Mouse (Mus musculus): ENCODE data around the gene Apon. TPM values are rescaled to one million over a fixed set of nuclear protein-coding genes. Genes with fewer than 3 reads are reported as not detected.
A peak's percentile ranks its signal among the peaks of the same experiment; 100 is the strongest.

The Apon gene
- polyA plus RNA-seq, 1 experiment from 2014 or later, result 0.67 TPM

DNA sequence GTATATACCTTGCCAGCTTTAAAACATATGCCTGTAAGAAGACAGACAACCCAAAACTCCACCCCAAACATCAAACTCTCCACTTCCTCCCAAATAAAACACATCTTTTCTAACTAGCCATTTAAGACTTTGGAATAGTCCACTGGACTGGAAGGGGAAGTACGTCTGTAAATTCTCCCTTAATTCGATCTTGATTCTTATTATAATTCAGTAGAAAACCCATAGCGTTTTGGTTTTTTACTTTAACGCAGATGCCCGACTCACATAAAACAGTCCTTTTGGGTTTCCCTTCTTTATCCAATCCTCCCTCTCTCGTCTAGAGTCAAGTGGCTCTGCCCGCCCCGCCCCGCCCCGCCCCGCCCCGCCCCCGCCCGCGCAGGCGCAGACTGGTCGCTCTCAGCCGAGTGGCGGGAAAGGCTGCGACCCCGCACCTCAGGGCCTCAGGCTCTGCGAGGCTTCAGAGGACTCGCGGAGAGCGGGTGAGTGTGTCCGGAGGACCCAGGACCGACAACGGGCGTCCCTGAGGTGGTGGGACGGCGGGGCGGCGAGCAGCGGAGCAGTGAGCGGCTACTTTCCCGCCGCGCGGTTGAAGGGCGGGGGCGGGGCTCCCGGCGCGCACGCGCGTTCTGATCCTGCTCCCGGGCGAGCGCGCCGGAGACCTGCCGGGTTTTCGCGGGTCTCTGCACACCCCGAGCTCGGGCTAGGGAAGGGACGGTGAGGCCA lies 22.0 kb upstream of the Apon start, which contains the start of gene Timeless:
TSS of gene Timeless (plus strand) at position 369 of the 723 bp plus-strand sequence.
- ATAC-seq (ENCODE audit: insufficient read depth) (peak; percentile 90), DNase-seq (peak; percentile 89)
- H3K9ac ChIP-seq, result peak within 1 kb of the TSS; percentile 87
- peaks cover 5% of the 10 kb centered on the region for H3K36me3 ChIP-seq (ENCODE audit: insufficient read depth)
- no peaks in the 10 kb centered on the region for H3K9me3 ChIP-seq (ENCODE audit: low read depth, low read length)
- under 1% methylated on average over 57 of the region's 58 CpGs for WGBS
- TF ChIP-seq CTCF (IDR thresholded peaks at IDR 0.05; ENCODE audit: low read depth), result no peak
- H3K27ac ChIP-seq (ENCODE audit: low read depth), result peak within 1 kb of the TSS; percentile 94
- H3K4me1 ChIP-seq (ENCODE audit: insufficient read depth), result peaks cover 4% of the 10 kb centered on the region; the same call in 1 of the 2 replicates
- peak within 1 kb of the TSS; percentile 84 for H3K4me2 ChIP-seq
- peak within 1 kb of the TSS; percentile 74 for H3K4me3 ChIP-seq (ENCODE audit: low read depth, low read length)
- no peaks in the 10 kb centered on the region for H3K27me3 ChIP-seq (ENCODE audit: insufficient read depth, low read length)

DNA sequence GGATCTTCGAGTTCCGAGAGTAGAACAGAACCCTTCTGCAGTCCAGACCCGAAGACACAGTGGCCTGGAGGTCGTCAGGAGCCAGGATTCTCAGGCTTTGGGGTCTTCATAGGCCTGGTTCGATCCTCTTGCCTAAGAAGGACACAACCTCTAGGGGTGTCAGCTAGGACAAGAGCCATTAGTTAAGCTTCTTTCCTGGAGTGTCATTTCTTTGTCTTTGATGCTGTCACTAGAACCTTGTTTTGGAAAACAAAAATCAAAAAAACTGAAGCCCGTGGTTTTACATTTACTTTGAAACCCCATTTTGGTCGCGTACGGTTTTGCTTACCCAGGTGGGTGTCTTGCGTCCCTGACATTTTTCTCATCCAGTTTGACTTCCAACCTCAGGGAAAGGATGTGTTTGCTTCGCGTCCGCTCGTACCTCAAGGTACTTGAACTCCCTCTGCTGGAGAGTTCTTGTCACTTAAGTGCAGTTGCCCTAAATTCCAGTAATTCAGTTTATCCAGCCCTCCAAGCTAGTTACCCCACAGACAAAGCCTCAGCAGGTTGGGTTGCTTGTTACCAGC lies 21.4 kb upstream of the Apon start:
- Histone ChIP-seq H3K27ac (ENCODE audit: low read depth) (peak overlapping the region; percentile 94), H3K36me3 (ENCODE audit: insufficient read depth) (peaks cover 5% of the 10 kb centered on the region), H3K9ac (peak overlapping the region; percentile 87), H3K4me2 (peak overlapping the region; percentile 84), H3K4me3 (ENCODE audit: low read depth, low read length) (peak overlapping the region; percentile 74), H3K4me1 (ENCODE audit: insufficient read depth) (peaks cover 4% of the 10 kb centered on the region; the same call in 1 of the 2 replicates), H3K9me3 (ENCODE audit: low read depth, low read length) (no peaks in the 10 kb centered on the region), H3K27me3 (ENCODE audit: insufficient read depth, low read length) (no peaks in the 10 kb centered on the region)
- ATAC-seq (ENCODE audit: insufficient read depth) (peak; percentile 41), DNase-seq (peak; percentile 95)
- WGBS, result under 1% methylated on average over 14 of the region's 14 CpGs
- peak; percentile 87 for TF ChIP-seq CTCF (IDR thresholded peaks at IDR 0.05; ENCODE audit: low read depth)

DNA sequence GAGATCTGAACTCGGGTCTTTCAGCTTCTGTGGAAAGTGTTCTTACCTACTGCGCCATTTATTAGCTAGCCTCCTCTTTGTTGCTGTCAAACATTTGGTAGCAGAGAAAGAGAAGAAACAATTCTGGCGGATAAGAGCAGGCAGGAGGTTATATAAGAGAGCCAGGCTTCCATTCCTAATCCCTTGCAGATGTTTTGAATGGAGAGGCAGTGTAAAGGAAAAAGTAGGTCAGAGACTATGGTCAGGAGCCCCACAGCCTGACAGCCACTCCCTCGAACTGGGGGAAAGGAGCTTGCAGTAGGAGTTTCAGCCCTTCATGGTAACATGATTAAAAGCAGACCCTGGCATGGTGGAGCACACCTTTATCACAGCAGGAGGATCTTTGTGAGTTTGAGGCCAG lies 17.6 kb upstream of the Apon start:
- ATAC-seq (ENCODE audit: insufficient read depth) (no peak), DNase-seq (no peak)
- H3K4me2 ChIP-seq, result no peak overlapping the region
- no peaks in the 10 kb centered on the region for H3K9me3 ChIP-seq (ENCODE audit: low read depth, low read length)
- no peak for TF ChIP-seq CTCF (IDR thresholded peaks at IDR 0.05; ENCODE audit: low read depth)
- peaks cover 23% of the 10 kb centered on the region for H3K36me3 ChIP-seq (ENCODE audit: insufficient read depth)
- no peak overlapping the region for H3K27ac ChIP-seq (ENCODE audit: low read depth)
- no peak overlapping the region for H3K9ac ChIP-seq
- H3K27me3 ChIP-seq (ENCODE audit: insufficient read depth, low read length), result no peaks in the 10 kb centered on the region
- no peaks in the 10 kb centered on the region for H3K4me1 ChIP-seq (ENCODE audit: insufficient read depth)
- no peak overlapping the region for H3K4me3 ChIP-seq (ENCODE audit: low read depth, low read length)
- WGBS, result 71% methylated on average over 4 of the region's 4 CpGs

DNA sequence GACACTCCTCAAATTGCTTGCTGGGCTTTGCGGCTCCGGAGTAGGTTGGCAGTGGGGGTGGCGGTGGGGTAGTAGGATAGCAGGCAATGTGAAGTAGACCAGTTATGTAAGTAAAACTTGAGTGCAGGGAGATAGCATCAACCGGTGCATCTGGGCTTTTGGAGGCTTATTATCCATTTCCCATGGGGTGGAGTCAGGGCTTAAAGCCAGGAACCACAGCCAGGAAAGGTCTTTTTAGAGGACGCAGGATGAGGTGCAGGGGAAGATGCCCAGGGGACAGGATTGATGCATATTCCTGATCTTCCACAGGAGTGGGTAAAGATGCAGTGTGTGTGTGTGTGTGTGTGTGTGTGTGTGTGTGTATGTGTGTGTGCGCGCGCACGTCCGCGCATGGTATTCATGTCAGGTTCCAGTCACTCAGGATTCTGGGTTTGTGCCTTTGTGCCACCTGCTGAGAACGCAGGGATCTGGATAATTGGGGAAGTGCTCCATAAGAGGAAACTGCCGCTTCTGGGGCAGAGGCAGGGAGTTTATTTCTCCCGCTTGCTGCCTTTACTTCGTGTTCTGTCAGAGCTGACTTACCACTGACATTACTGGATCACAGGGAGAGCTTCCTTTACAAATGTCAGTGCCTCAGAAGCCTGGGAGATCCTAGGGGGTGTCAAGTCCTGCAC lies 16.0 kb upstream of the Apon start:
- no peak for DNase-seq

DNA sequence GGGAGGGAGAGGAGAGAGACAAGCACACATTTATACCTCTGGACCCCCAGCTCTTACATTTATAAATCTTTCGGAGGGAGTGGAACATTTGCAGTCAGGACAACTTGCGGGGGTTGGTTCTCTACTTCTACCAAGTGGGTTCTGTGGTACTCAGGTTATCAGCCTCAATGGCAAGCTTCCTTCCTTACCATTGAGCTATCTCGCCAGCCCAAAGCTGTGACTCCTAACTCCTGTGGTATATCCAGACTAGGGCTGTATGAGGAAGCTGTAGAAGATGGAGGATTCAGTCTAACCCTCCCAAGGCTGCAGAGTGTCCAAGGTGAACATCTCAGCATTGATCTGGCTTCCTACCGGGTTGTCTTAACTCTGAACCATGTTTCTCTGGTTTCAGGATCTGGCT lies 14.8 kb upstream of the Apon start:
- no peak for ATAC-seq (ENCODE audit: insufficient read depth)
- no peak overlapping the region for H3K4me3 ChIP-seq (ENCODE audit: low read depth, low read length)
- WGBS, result 89% methylated on average over 4 of the region's 4 CpGs
- no peak overlapping the region for H3K27ac ChIP-seq (ENCODE audit: low read depth)
- TF ChIP-seq CTCF (IDR thresholded peaks at IDR 0.05; ENCODE audit: low read depth), result no peak
- no peaks in the 10 kb centered on the region for H3K9me3 ChIP-seq (ENCODE audit: low read depth, low read length)
- peaks cover 47% of the 10 kb centered on the region for H3K36me3 ChIP-seq (ENCODE audit: insufficient read depth)
- no peak overlapping the region for H3K4me2 ChIP-seq
- no peak for DNase-seq
- H3K27me3 ChIP-seq (ENCODE audit: insufficient read depth, low read length), result no peaks in the 10 kb centered on the region
- H3K9ac ChIP-seq, result no peak overlapping the region
- no peaks in the 10 kb centered on the region for H3K4me1 ChIP-seq (ENCODE audit: insufficient read depth)

More for the DNA sequence above, 16.0 kb upstream of the Apon start:
- 78% methylated on average over 15 of the region's 15 CpGs for WGBS
- H3K9me3 ChIP-seq (ENCODE audit: low read depth, low read length), result no peaks in the 10 kb centered on the region
- H3K4me2 ChIP-seq, result no peak overlapping the region
- H3K27me3 ChIP-seq (ENCODE audit: insufficient read depth, low read length), result no peaks in the 10 kb centered on the region
- H3K36me3 ChIP-seq (ENCODE audit: insufficient read depth), result peaks cover 40% of the 10 kb centered on the region
- H3K4me1 ChIP-seq (ENCODE audit: insufficient read depth), result no peaks in the 10 kb centered on the region
- H3K27ac ChIP-seq (ENCODE audit: low read depth), result no peak overlapping the region
- ATAC-seq (ENCODE audit: insufficient read depth), result no peak
- no peak for TF ChIP-seq CTCF (IDR thresholded peaks at IDR 0.05; ENCODE audit: low read depth)
- H3K4me3 ChIP-seq (ENCODE audit: low read depth, low read length), result no peak overlapping the region
- H3K9ac ChIP-seq, result no peak overlapping the region

DNA sequence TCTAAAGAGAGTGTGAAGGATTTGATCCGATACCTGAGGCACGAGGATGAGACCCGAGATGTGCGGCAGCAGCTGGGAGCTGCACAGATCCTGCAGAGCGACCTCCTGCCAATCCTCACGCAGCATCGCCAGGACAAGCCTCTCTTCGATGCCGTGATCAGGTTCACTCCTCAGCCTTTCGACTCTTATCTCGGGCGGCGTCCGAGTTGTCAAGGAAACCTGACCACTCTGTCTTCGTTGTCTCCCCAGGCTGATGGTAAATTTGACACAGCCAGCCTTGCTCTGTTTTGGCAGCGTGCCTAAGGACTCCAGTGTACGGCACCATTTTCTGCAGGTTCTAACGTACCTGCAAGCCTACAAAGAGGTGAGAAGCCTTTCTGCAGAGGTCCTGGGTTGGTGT lies 13.8 kb upstream of the Apon start:
- DNase-seq (no peak), ATAC-seq (ENCODE audit: insufficient read depth) (no peak)
- Histone ChIP-seq H3K36me3 (ENCODE audit: insufficient read depth) (peaks cover 57% of the 10 kb centered on the region), H3K4me3 (ENCODE audit: low read depth, low read length) (no peak overlapping the region), H3K9me3 (ENCODE audit: low read depth, low read length) (no peaks in the 10 kb centered on the region), H3K27me3 (ENCODE audit: insufficient read depth, low read length) (no peaks in the 10 kb centered on the region), H3K4me2 (no peak overlapping the region), H3K4me1 (ENCODE audit: insufficient read depth) (no peaks in the 10 kb centered on the region), H3K27ac (ENCODE audit: low read depth) (no peak overlapping the region), H3K9ac (no peak overlapping the region)
- no peak for TF ChIP-seq CTCF (IDR thresholded peaks at IDR 0.05; ENCODE audit: low read depth)
- 73% methylated on average over 18 of the region's 18 CpGs for WGBS

DNA sequence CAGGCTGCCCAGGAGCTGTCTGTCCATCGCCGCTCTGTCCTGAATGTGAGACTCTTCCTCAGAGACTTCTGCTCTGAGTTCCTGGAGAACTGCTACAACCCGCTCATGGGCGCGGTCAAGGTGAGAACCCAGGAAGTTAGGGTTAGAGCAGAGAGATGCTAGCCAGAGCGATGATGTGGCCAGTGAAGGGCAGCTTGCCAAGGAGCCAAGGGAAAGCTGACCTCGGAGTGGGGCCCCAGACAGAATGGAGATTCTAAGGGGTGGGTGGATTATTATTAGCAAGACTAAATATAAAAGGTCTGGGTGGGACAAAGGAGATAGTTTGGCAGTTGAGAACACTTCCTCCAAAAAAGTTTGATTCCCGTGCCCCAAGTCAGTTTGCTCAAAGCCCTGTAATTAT lies 10.6 kb upstream of the Apon start:
- DNase-seq (no peak), ATAC-seq (ENCODE audit: insufficient read depth) (no peak)
- no peaks in the 10 kb centered on the region for H3K9me3 ChIP-seq (ENCODE audit: low read depth, low read length)
- no peak overlapping the region for H3K27ac ChIP-seq (ENCODE audit: low read depth)
- H3K9ac ChIP-seq, result no peak overlapping the region
- no peaks in the 10 kb centered on the region for H3K27me3 ChIP-seq (ENCODE audit: insufficient read depth, low read length)
- 88% methylated on average over 8 of the region's 8 CpGs for WGBS
- no peak for TF ChIP-seq CTCF (IDR thresholded peaks at IDR 0.05; ENCODE audit: low read depth)
- peaks cover 88% of the 10 kb centered on the region for H3K36me3 ChIP-seq (ENCODE audit: insufficient read depth)
- no peak overlapping the region for H3K4me2 ChIP-seq
- H3K4me3 ChIP-seq (ENCODE audit: low read depth, low read length), result no peak overlapping the region
- H3K4me1 ChIP-seq (ENCODE audit: insufficient read depth), result no peaks in the 10 kb centered on the region
